In the genomic region with DNA sequence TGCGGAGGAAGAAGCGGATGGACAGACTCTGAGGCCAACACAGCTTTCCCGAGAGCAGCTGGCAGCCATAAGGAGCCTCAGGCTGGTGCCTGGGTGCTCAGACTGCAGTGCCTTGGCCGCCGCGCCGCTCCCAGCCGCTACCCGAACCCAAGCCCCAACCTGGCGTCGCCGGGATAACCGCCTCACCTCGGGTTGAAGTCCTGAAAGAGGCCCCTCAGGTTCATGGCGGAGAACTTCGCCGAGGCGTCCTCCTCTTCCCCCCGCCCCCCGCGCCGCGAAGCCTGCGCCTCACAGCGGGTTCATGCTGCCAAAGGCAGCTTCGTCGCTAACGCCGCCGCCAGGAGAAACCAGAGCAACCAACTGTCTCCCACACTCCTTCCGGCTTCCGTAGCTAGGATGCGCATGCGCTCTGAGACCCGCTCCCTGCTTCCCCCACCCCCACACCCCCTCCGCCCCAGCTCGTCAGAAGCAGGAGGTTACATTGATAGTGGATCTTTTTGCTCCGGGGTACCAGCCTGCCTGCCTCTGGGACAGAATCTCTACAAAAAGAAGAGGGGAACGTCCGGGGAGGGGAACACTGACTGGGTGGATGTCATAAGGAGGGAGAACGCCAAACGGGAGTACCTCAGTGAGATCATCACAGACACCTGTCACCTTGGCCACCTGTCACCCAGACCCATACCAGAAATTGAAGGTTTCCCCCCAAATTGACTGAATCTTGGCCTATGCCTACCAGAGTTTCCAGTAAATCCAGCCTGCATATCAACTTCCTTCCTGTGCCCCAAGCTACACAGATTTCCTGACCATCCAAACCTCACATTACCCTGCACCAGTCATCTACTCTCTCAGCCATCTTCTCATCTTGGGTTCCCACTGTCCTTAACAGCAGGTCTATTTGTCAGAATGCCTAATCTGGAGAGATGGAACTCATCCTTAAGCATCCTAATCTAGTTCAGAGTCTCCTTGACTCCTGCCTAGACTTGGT, we compare ENCODE assay signal across 8 mouse cellular contexts. TPM values are rescaled to one million over a fixed set of nuclear protein-coding genes. Genes with fewer than 3 reads are reported as not detected.
DNase-seq lines count a peak whose midpoint lies in the region; ATAC-seq and TF ChIP-seq lines count a peak whose summit lies in the region.

A gene (minus strand): TSS at position 389 of the 985 bp plus-strand sequence.

- H3K4me2 ChIP-seq in heart, embryonic 12.5 days = peak within 1 kb of the TSS; percentile 69
- peak within 1 kb of the TSS; percentile 63 for H3K4me2 ChIP-seq in kidney, postnatal 0 days (ENCODE audit: low read length)
- H3K4me2 ChIP-seq in liver, embryonic 11.5 days = peak within 1 kb of the TSS; percentile 57
- H3K4me2 ChIP-seq in stomach, embryonic 14.5 days (replicated peaks; ENCODE audit: low read depth, low read length) = peak within 1 kb of the TSS; percentile 47

- peak within 1 kb of the TSS; percentile 83 for H3K27ac ChIP-seq in heart, embryonic 12.5 days (ENCODE audit: poor library complexity, severe bottlenecking)
- H3K27ac ChIP-seq in kidney, postnatal 0 days = peak within 1 kb of the TSS; percentile 77
- H3K27ac ChIP-seq in liver, embryonic 11.5 days (ENCODE audit: low read depth, low read length) = no peak within 1 kb of the TSS; the same call in 1 of the 2 replicates
- H3K27ac ChIP-seq in stomach, embryonic 14.5 days (ENCODE audit: low read length) = peak within 1 kb of the TSS; percentile 52; the same call in 1 of the 2 replicates

- no peaks in the 10 kb centered on the region for H3K36me3 ChIP-seq in heart, embryonic 12.5 days
- no peaks in the 10 kb centered on the region for H3K36me3 ChIP-seq in kidney, postnatal 0 days (ENCODE audit: insufficient read depth, low read length)
- H3K36me3 ChIP-seq in liver, embryonic 11.5 days (ENCODE audit: control insufficient read depth, insufficient read depth, low read length) = no peaks in the 10 kb centered on the region
- H3K36me3 ChIP-seq in stomach, embryonic 14.5 days (ENCODE audit: control insufficient read depth, insufficient read depth, low read length) = no peaks in the 10 kb centered on the region

- 20% methylated on average over 39 of the region's 42 CpGs for WGBS in heart, embryonic 12.5 days
- 31% methylated on average over 36 of the region's 42 CpGs for WGBS in kidney, postnatal 0 days
- WGBS in liver, embryonic 11.5 days = 17% methylated on average over 35 of the region's 42 CpGs
- 19% methylated on average over 42 of the region's 42 CpGs for WGBS in stomach, embryonic 14.5 days

- TF ChIP-seq CTCF in kidney, postnatal 0 days (IDR thresholded peaks at IDR 0.05; ENCODE audit: low read depth) = 0 out of 2 replicates have a peak, but pooled peaks have one; percentile 8

- peak within 1 kb of the TSS; percentile 77 for H3K9ac ChIP-seq in heart, embryonic 12.5 days
- peak within 1 kb of the TSS; percentile 67 for H3K9ac ChIP-seq in kidney, postnatal 0 days (ENCODE audit: low read depth, low read length)
- peak within 1 kb of the TSS; percentile 66 for H3K9ac ChIP-seq in liver, embryonic 11.5 days (ENCODE audit: low read depth, low read length)
- peak within 1 kb of the TSS; percentile 28 for H3K9ac ChIP-seq in stomach, embryonic 14.5 days (replicated peaks; ENCODE audit: low read depth, low read length)

- H3K4me3 ChIP-seq in heart, embryonic 12.5 days = peak within 1 kb of the TSS; percentile 72
- H3K4me3 ChIP-seq in kidney, postnatal 0 days (replicated peaks; ENCODE audit: low read depth, low read length) = peak within 1 kb of the TSS; percentile 48
- peak within 1 kb of the TSS; percentile 62 for H3K4me3 ChIP-seq in liver, embryonic 11.5 days (ENCODE audit: low read depth, low read length)
- peak within 1 kb of the TSS; percentile 47 for H3K4me3 ChIP-seq in stomach, embryonic 14.5 days (ENCODE audit: low read depth, low read length)

- H3K9me3 ChIP-seq in heart, embryonic 12.5 days (replicated peaks) = no peaks in the 10 kb centered on the region
- H3K9me3 ChIP-seq in kidney, postnatal 0 days (replicated peaks; ENCODE audit: low read length) = no peaks in the 10 kb centered on the region
- H3K9me3 ChIP-seq in liver, embryonic 11.5 days (ENCODE audit: control insufficient read depth, low read length) = no peaks in the 10 kb centered on the region
- H3K9me3 ChIP-seq in stomach, embryonic 14.5 days (ENCODE audit: control insufficient read depth, low read depth, low read length) = no peaks in the 10 kb centered on the region

- 0 out of 2 replicates have a peak, but pooled peaks cover 5% of the 10 kb centered on the region for H3K4me1 ChIP-seq in heart, embryonic 12.5 days (replicated peaks)
- no peaks in the 10 kb centered on the region for H3K4me1 ChIP-seq in kidney, postnatal 0 days (replicated peaks; ENCODE audit: insufficient read depth, low read length)
- H3K4me1 ChIP-seq in liver, embryonic 11.5 days (replicated peaks; ENCODE audit: control insufficient read depth, insufficient read depth, low read length) = no peaks in the 10 kb centered on the region
- no peaks in the 10 kb centered on the region for H3K4me1 ChIP-seq in stomach, embryonic 14.5 days (ENCODE audit: control insufficient read depth, insufficient read depth, low read length)

- peak; percentile 35 for ATAC-seq in erythroblast, adult 5-6 weeks (replicated peaks; ENCODE audit: low FRiP score, poor library complexity, severe bottlenecking)
- peak; percentile 85 for ATAC-seq in heart, embryonic 12.5 days (ENCODE audit: insufficient number of reproducible peaks, low FRiP score)
- peak; percentile 96 for ATAC-seq in kidney, postnatal 0 days (replicated peaks; ENCODE audit: low FRiP score, low read depth)
- ATAC-seq in liver, embryonic 11.5 days (replicated peaks; ENCODE audit: low FRiP score) = peak; percentile 88
- ATAC-seq in stomach, embryonic 14.5 days (ENCODE audit: insufficient number of reproducible peaks, insufficient read depth, low FRiP score, low read depth) = peak; percentile 91

- peak; percentile 76 to 78 for DNase-seq in B cell, adult 2 months
- peak; percentile 96 for DNase-seq in brain, adult 2 months (ENCODE audit: low read depth, low spot score)
- peak; percentile 83 for DNase-seq in kidney, postnatal 0 days (ENCODE audit: low spot score)
- peak; percentile 76 for DNase-seq in liver, embryonic 11.5 days (ENCODE audit: low spot score)
- DNase-seq in naive thymus-derived CD4-positive, alpha-beta T cell, adult 2 months (ENCODE audit: low read depth) = peak; percentile 87

- no peaks in the 10 kb centered on the region for H3K27me3 ChIP-seq in heart, embryonic 12.5 days (replicated peaks)
- no peaks in the 10 kb centered on the region; the same call in 1 of the 2 replicates for H3K27me3 ChIP-seq in kidney, postnatal 0 days (ENCODE audit: insufficient read depth, low read length)
- H3K27me3 ChIP-seq in liver, embryonic 11.5 days (replicated peaks; ENCODE audit: control insufficient read depth, insufficient read depth, low read length) = no peaks in the 10 kb centered on the region; the same call in 1 of the 2 replicates
- no peaks in the 10 kb centered on the region for H3K27me3 ChIP-seq in stomach, embryonic 14.5 days (ENCODE audit: control insufficient read depth, insufficient read depth, low read length)

RNA-seq across cellular contexts. Expression of the gene that starts here (rescaled TPM):
- 6.9 and 10.0 TPM in 2 replicates for total RNA-seq in erythroblast, adult 5-6 weeks (2015; ENCODE audit: low replicate concordance)
- 1.5 and 4.6 TPM in 2 replicates for total RNA-seq in erythroblast, adult 5-6 weeks (2017; ENCODE audit: low replicate concordance)
- 37.7 and 38.3 TPM in 2 replicates for polyA plus RNA-seq in heart, embryonic 12.5 days (2016; fragmentation: Nextera tagmentation; extraction: Ambion mirVana)
- 44.5 and 46.9 TPM in 2 replicates for polyA plus RNA-seq in kidney, postnatal 0 days (2015; fragmentation: Nextera tagmentation; extraction: Ambion mirVana)
- polyA plus RNA-seq in liver, embryonic 11.5 days (2014; fragmentation: Nextera tagmentation; extraction: Ambion mirVana) = 24.0 and 29.3 TPM in 2 replicates
- 37.2 and 40.7 TPM in 2 replicates for polyA plus RNA-seq in stomach, embryonic 14.5 days (2014; fragmentation: Nextera tagmentation; extraction: Ambion mirVana)

Comparison
In these comparisons a context has a peak if more than half of its experiments do, and no peak if none do; other contexts are left out.
1. ATAC-seq: peak in every context shown above with its lines; median percentile 96 in kidney, postnatal 0 days; 91 in stomach, embryonic 14.5 days; 88 in liver, embryonic 11.5 days; 85 in heart, embryonic 12.5 days; 35 in erythroblast, adult 5-6 weeks.